18 mouse cellular contexts compared by ENCODE assay signal in genomic region chr3:96701003-96701402, GRCm38 (mm10). TPM values are rescaled to one million over a fixed set of nuclear protein-coding genes. Genes with fewer than 3 reads are reported as not detected.
DNase-seq lines count a peak whose midpoint lies in the region; TF ChIP-seq lines count a peak whose summit lies in the region.
"Had no signal": no experiment of that assay in that cellular context is flagged by ENCODE, and none has a peak within 500 bp of the region (broad histone marks: within the 10 kb centered on the region; RNA-seq: fewer than 3 reads in every experiment).

No protein-coding gene starts in this region.

- H3K9me3 ChIP-seq in E14TG2a.4 (ENCODE audit: low read length), result no peaks in the 10 kb centered on the region
- H3K9me3 ChIP-seq in ES-Bruce4 (replicated peaks; ENCODE audit: control insufficient read depth, insufficient read depth, low read length, poor library complexity, severe bottlenecking), result no peaks in the 10 kb centered on the region
- H3K9me3 ChIP-seq in ES-E14 (ENCODE audit: control insufficient read depth, insufficient read depth, low read depth, low read length), result no peaks in the 10 kb centered on the region
- H3K9me3 ChIP-seq: G1E had no signal

- in situ Hi-C loops in ES-E14 (cut with MboI; ENCODE audit: low sequenced_read_pairs in 2 of 2, unreplicated experiment in 2 of 2), result no loop called here

- H3K36me3 ChIP-seq in E14TG2a.4 (ENCODE audit: insufficient read depth, low read length), result peaks cover 59% of the 10 kb centered on the region
- peaks cover 27% of the 10 kb centered on the region for H3K36me3 ChIP-seq in ES-Bruce4 (ENCODE audit: control insufficient read depth, insufficient read depth, low read length, poor library complexity, severe bottlenecking)
- peaks cover 33% of the 10 kb centered on the region for H3K36me3 ChIP-seq in ES-E14 (ENCODE audit: control insufficient read depth, insufficient read depth, low read length, poor library complexity, severe bottlenecking)

- peaks cover 84% of the 10 kb centered on the region for H3K4me1 ChIP-seq in E14TG2a.4 (replicated peaks; ENCODE audit: low read depth, low read length)
- peaks cover 12% of the 10 kb centered on the region for H3K4me1 ChIP-seq in ES-Bruce4 (ENCODE audit: control insufficient read depth, insufficient read depth, low read length)
- peaks cover 8 to 42% of the 10 kb centered on the region in 2 experiments; a peak in 3 of 4 replicates for H3K4me1 ChIP-seq in ES-E14 (ENCODE audit: control insufficient read depth in 2 of 2, insufficient read depth in 2 of 2, low read length in 2 of 2, poor library complexity in 1 of 2)

- intact Hi-C loops in gastrocnemius, adult 2 months (cut with DNase I), result loop anchor here (5.0 kb wide), 1 partner anchor 154 kb away; no protein-coding TSS in a partner anchor

- no peaks in the 10 kb centered on the region for H3K27me3 ChIP-seq in E14TG2a.4 (ENCODE audit: insufficient read depth, low read length)
- H3K27me3 ChIP-seq in ES-Bruce4 (ENCODE audit: control insufficient read depth, insufficient read depth, low read length, poor library complexity, severe bottlenecking), result no peaks in the 10 kb centered on the region
- H3K27me3 ChIP-seq: CH12.LX, Patski had no signal

- TF ChIP-seq CTCF in E14TG2a.4 (conservative IDR thresholded peaks at IDR 0.05; ENCODE audit: low read length) (no peak), ES-Bruce4 (IDR thresholded peaks at IDR 0.05; ENCODE audit: low read depth, low read length) (no peak)
- TF ChIP-seq CTCF in gastrocnemius, adult 2 months (IDR thresholded peaks at IDR 0.05), result no peak

- H3K9ac ChIP-seq in ES-Bruce4 (ENCODE audit: low read depth, poor library complexity, severe bottlenecking), result peak overlapping the region; percentile 7; the same call in 1 of the 2 replicates
- H3K9ac ChIP-seq in ES-E14 (ENCODE audit: insufficient read depth, low read depth, low read length, poor library complexity, severe bottlenecking), result no peak overlapping the region

- DNase-seq in ES-E14 (ENCODE audit: low read depth, low spot score) (no peak), R1 (ENCODE audit: low read depth, low spot score) (peak; percentile 52)
- DNase-seq in right cerebral cortex, postnatal 25 days, result no peak
- DNase-seq in gastrocnemius, adult 2 months, result no peak
- DNase-seq in neural tube, embryonic 10.5 days (ENCODE audit: extremely low spot score, low spot score), result no peak
- no peak for DNase-seq in cerebellum, adult 9-11 months
- DNase-seq: adrenal gland, adult 2 months; adrenal gland, adult 8-10 months; cerebellum, adult 11 months; cerebellum, adult 11-12 months; cerebellum, adult 2 months; cerebellum, adult 8-10 months had no signal

- peak; percentile 62; the same call in 1 of the 2 replicates for TF ChIP-seq EP300 in ES-Bruce4 (IDR thresholded peaks at IDR 0.05; ENCODE audit: insufficient read depth, low read depth, low read length)

- no peak for TF ChIP-seq POLR2A in ES-Bruce4 (IDR thresholded peaks at IDR 0.05; ENCODE audit: insufficient read depth, low read length)

- H3K4me3 ChIP-seq in E14TG2a.4 (replicated peaks; ENCODE audit: low read length) (peak overlapping the region; percentile 60), ES-Bruce4 (ENCODE audit: low read depth, low read length) (peak overlapping the region; percentile 13; the same call in 1 of the 2 replicates), ES-E14 (ENCODE audit: insufficient read depth in 1 of 2, low read depth in 1 of 2, low read length in 2 of 2, poor library complexity in 1 of 2, severe bottlenecking in 1 of 2) (peak overlapping the region; percentile 22 to 29; a peak in 2 of 4 replicates)
- H3K4me3 ChIP-seq in gastrocnemius, adult 2 months, result no peak overlapping the region

- H3K27ac ChIP-seq in ES-Bruce4 (ENCODE audit: insufficient read depth, low read length) (peak overlapping the region; percentile 68), ES-E14 (ENCODE audit: insufficient read depth, low read depth, low read length, poor library complexity, severe bottlenecking) (0 out of 2 replicates have a peak overlapping the region, but pooled peaks have one; percentile 36)
- no peak overlapping the region for H3K27ac ChIP-seq in gastrocnemius, adult 2 months

TF ChIP-seq in ES-E14, 5 proteins besides CTCF, POLR2A, EP300 and RAD21:
- TF ChIP-seq ZC3H11A (IDR thresholded peaks at IDR 0.05; ENCODE audit: borderline replicate concordance, low read depth, low read length) (no peak), CHD2 (IDR thresholded peaks at IDR 0.05; ENCODE audit: low read depth, low read length) (no peak), MAFK (IDR thresholded peaks at IDR 0.05; ENCODE audit: insufficient read depth, low read depth, low read length) (no peak), HCFC1 (IDR thresholded peaks at IDR 0.05; ENCODE audit: borderline replicate concordance, insufficient read depth, low read length) (no peak), ZNF384 (IDR thresholded peaks at IDR 0.05; ENCODE audit: low read depth, low read length) (no peak)

RNA-seq across cellular contexts. Expression of gene Pias3, which starts 4.8 kb away (rescaled TPM):
- 31.8 and 42.1 TPM in 2 replicates for polyA plus RNA-seq in ES-Bruce4 (2011; ENCODE audit: insufficient read depth, insufficient read length, low read depth, missing spikeins)
- total RNA-seq in ES-E14 (2012; rRNA removed), result 14.6 and 27.9 TPM in 2 replicates
- total RNA-seq in gastrocnemius, adult 2 months (2021), result 1 to 10 TPM; 5.5 to 5.6 TPM

RNA-seq across cellular contexts. Expression of gene Nudt17, which starts 7.4 kb away (rescaled TPM):
- polyA plus RNA-seq in ES-Bruce4 (2011; ENCODE audit: insufficient read depth, insufficient read length, low read depth, missing spikeins), result 9.9 and 10.7 TPM in 2 replicates
- 7.4 and 13.5 TPM in 2 replicates for total RNA-seq in ES-E14 (2012; rRNA removed)
- total RNA-seq in gastrocnemius, adult 2 months (2021), result under 1 TPM; 0.31 to 0.73 TPM

RNA-seq across cellular contexts. Expression of gene Polr3c, which starts 26.4 kb away (rescaled TPM):
- 43.0 and 46.6 TPM in 2 replicates for polyA plus RNA-seq in ES-Bruce4 (2011; ENCODE audit: insufficient read depth, insufficient read length, low read depth, missing spikeins)
- total RNA-seq in ES-E14 (2012; rRNA removed), result 21.0 and 22.2 TPM in 2 replicates
- total RNA-seq in gastrocnemius, adult 2 months (2021), result 10 to 100 TPM; 23.2 to 24.3 TPM

RNA-seq across cellular contexts. Expression of gene Rnf115, which starts 26.5 kb away (rescaled TPM):
- polyA plus RNA-seq in ES-Bruce4 (2011; ENCODE audit: insufficient read depth, insufficient read length, low read depth, missing spikeins), result 49.9 and 52.3 TPM in 2 replicates
- 16.9 and 22.1 TPM in 2 replicates for total RNA-seq in ES-E14 (2012; rRNA removed)
- total RNA-seq in gastrocnemius, adult 2 months (2021), result 10 to 100 TPM; 60.7 to 69.3 TPM

RNA-seq across cellular contexts. Expression of gene Ankrd35, which starts 31.1 kb away (rescaled TPM):
- polyA plus RNA-seq in ES-Bruce4 (2011; ENCODE audit: insufficient read depth, insufficient read length, low read depth, missing spikeins), result 3.5 and 3.7 TPM in 2 replicates
- total RNA-seq in ES-E14 (2012; rRNA removed), result 3.7 and 5.7 TPM in 2 replicates
- total RNA-seq in gastrocnemius, adult 2 months (2021), result under 1 TPM; 0.22 to 0.26 TPM
- total RNA-seq: G1E had no signal
- polyA plus RNA-seq: CD4-positive, CD25-positive, alpha-beta regulatory T cell, adult 4 months; G1E had no signal
